Mouse (Mus musculus) ES-E14 (cell line): ENCODE measurements around the gene Raf1.

Experiments used
- CHD2 ChIP-seq: IDR thresholded peaks from 2 replicates; pipeline ENCODE4 v1.6.1; 2014; ENCODE audit warnings: mild to moderate bottlenecking, low read depth, low read length, inconsistent platforms
- HCFC1 ChIP-seq: IDR thresholded peaks from 2 replicates; pipeline ENCODE4 v1.6.1; 2012; ENCODE audit warnings: low read length, inconsistent platforms, borderline replicate concordance; ENCODE audit not compliant: insufficient read depth
- MAFK ChIP-seq: IDR thresholded peaks from 2 replicates; pipeline ENCODE4 v1.6.1; 2014; ENCODE audit warnings: mild to moderate bottlenecking, low read depth, low read length, inconsistent platforms; ENCODE audit not compliant: insufficient read depth
- ZC3H11A ChIP-seq: IDR thresholded peaks from 2 replicates; pipeline ENCODE4 v1.6.1; 2012; ENCODE audit warnings: low read depth, mild to moderate bottlenecking, inconsistent platforms, low read length, borderline replicate concordance
- ZNF384 ChIP-seq: IDR thresholded peaks from 2 replicates; pipeline ENCODE4 v1.6.1; 2012; ENCODE audit warnings: low read depth, low read length, inconsistent platforms

GRCm38 (mm10) chr6:115676452-115677128 is at the start of gene Raf1:
- TF ChIP-seq HCFC1 (peak; percentile 87), MAFK (0 out of 2 replicates have a peak, but pooled peaks have one; percentile 30), ZC3H11A (peak; percentile 92), ZNF384 (no peak), CHD2 (peak; percentile 22; the same call in 1 of the 2 replicates)
